Mouse (Mus musculus) adrenal gland, postnatal 4 days (tissue): ENCODE results near the gene Lbhd2. TPM values are rescaled to one million over a fixed set of nuclear protein-coding genes. Genes with fewer than 3 reads are reported as not detected.

ENCODE experiments used
- DNase-seq, 2 experiments: peaks; one replicate each; pipeline ENCODE4 v3.0.0; 2021 to 2022; ENCODE audit warnings: low spot score in 2 of 2, mixed read lengths in 2 of 2
- total RNA-seq, 2 experiments: library from RNA; stranded (reverse); gene quantifications; 2 replicates each; pipeline ENCODE4 v1.2.3; 2021

The Lbhd2 gene
- total RNA-seq, 2 experiments from 2014 or later = 1.1 to 3.0 TPM

- DNase-seq = peak in 1 of 2 experiments; percentile 54
These were observed 5.0 kb upstream of the Lbhd2 start for GRCm38 (mm10) chr12:111401454-111402184.

GRCm38 (mm10) chr12:111404880-111405279 is 1.7 kb upstream of the Lbhd2 start:
- no peak for DNase-seq

GRCm38 (mm10) chr12:111409583-111409982 is 3.0 kb downstream of the Lbhd2 start:
- DNase-seq = no peak

GRCm38 (mm10) chr12:111411631-111412355 is 5.2 kb downstream of the Lbhd2 start:
- no peak for DNase-seq

GRCm38 (mm10) chr12:111412581-111413284 is 6.1 kb downstream of the Lbhd2 start:
- DNase-seq = no peak

GRCm38 (mm10) chr12:111413300-111413699 is 6.7 kb downstream of the Lbhd2 start:
- DNase-seq = peak; percentile 82 to 85

- no peak for DNase-seq
These were observed 10.5 kb downstream of the Lbhd2 start, which contains the start of gene Exoc3l4 for GRCm38 (mm10) chr12:111416921-111417779. Exoc3l4 (plus strand) TSS chr12:111417017.

GRCm38 (mm10) chr12:111419918-111420317 is 13.3 kb downstream of the Lbhd2 start:
- no peak for DNase-seq

GRCm38 (mm10) chr12:111420946-111421709 is 14.5 kb downstream of the Lbhd2 start:
- DNase-seq = no peak

GRCm38 (mm10) chr12:111422852-111423251 is 16.2 kb downstream of the Lbhd2 start:
- DNase-seq = no peak

GRCm38 (mm10) chr12:111423570-111424129 is 17.0 kb downstream of the Lbhd2 start:
- DNase-seq = no peak

- no peak for DNase-seq
These were observed 17.9 kb downstream of the Lbhd2 start for GRCm38 (mm10) chr12:111424547-111424946.

- peak; percentile 65 to 79 for DNase-seq
These were observed 18.6 kb downstream of the Lbhd2 start for GRCm38 (mm10) chr12:111425258-111425657.

GRCm38 (mm10) chr12:111425789-111426460 is 19.3 kb downstream of the Lbhd2 start:
- DNase-seq = peak; percentile 89 to 91

GRCm38 (mm10) chr12:111427438-111428113 is 21.0 kb downstream of the Lbhd2 start:
- no peak for DNase-seq

- DNase-seq = no peak
These were observed 21.8 kb downstream of the Lbhd2 start for GRCm38 (mm10) chr12:111428364-111428763.

GRCm38 (mm10) chr12:111428961-111429911 is 22.6 kb downstream of the Lbhd2 start:
- no peak for DNase-seq
